Mouse (Mus musculus) heart, adult 2 months (tissue): ENCODE results near the gene Hoxb8.

Source experiments
- CTCF ChIP-seq: fragments of 200-600 bp; IDR thresholded peaks from 2 replicates; pipeline ENCODE4 v1.8.1; 2022; ENCODE audit warnings: antibody characterized with exemption, mild to moderate bottlenecking, moderate library complexity
- POLR2A ChIP-seq: fragments of 200-500 bp; IDR thresholded peaks from 2 replicates; pipeline ENCODE4 v1.6.1; 2011; ENCODE audit warnings: mild to moderate bottlenecking, low read depth, low read length, control low read depth; ENCODE audit not compliant: insufficient read depth

- TF ChIP-seq CTCF (no peak), POLR2A (no peak)
Measured at GRCm38 (mm10) chr11:96321846-96322245, 40.1 kb downstream of the Hoxb8 start.
